Mouse (Mus musculus) heart, adult 9 months (tissue): ENCODE measurements around the gene Prkg1.

Experiments
- DNase-seq, 2 experiments: peaks; one replicate each; pipeline ENCODE4 v3.0.0; 2022; ENCODE audit warnings: low spot score in 2 of 2

Prkg1 gene

DNA sequence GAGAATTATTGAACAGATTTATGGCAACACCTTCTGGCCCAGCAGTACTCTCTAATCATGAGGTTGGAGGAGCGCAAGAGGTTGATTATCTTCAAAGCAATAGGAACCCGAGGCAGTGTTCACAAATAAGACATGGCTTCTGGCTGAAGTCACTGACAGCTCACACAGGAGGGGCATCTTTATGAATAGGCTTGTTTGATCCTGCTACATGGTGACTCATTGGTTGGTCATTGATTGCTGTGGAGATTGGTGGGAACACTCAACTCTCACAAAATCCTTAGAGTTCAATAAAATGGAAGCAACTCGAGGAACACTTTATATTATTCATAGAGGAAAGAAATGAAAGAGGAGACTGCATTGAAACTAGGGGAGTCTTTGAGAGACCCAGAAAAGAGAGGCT is 322.5 kb downstream of the Prkg1 start:
- no peak for DNase-seq

DNA sequence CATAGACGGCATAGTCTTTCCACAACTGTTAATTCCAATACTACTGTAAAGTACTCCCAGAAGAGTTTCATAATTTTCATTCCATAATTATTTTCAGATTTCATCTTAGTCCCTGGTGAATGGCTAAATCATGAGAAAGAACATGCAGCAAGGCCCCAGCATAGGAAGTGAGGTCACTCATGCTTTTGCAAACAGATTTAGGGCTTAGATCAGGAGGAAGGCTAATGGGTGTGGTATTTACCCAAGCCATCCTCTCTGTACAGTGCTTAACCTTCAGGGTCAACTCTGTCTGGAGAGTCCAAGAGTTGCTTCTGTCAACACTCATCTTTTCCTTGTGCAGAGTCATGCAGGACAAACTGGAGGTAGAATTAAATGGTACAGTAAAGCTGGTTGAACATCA is 331.4 kb downstream of the Prkg1 start:
- DNase-seq: peak in 1 of 2 experiments; percentile 20

DNA sequence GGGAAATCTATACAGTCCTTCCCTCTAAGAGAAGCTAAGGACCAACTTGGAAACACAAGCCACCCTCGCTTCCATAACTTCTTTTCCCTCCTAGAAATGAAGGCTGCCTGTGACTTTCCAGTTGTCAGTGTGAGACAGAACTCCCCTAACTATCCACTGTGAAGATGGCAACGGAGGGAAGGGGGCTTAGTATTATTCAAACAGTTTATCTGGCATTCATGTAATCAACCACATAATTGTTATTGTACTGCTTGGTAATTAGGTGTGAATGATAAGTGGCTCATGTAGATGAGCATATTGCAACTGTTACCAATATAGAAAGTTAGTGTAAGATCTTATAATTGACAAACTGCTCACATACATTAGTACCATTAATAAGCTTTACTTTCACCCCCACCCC is 333.4 kb downstream of the Prkg1 start:
- no peak for DNase-seq

DNA sequence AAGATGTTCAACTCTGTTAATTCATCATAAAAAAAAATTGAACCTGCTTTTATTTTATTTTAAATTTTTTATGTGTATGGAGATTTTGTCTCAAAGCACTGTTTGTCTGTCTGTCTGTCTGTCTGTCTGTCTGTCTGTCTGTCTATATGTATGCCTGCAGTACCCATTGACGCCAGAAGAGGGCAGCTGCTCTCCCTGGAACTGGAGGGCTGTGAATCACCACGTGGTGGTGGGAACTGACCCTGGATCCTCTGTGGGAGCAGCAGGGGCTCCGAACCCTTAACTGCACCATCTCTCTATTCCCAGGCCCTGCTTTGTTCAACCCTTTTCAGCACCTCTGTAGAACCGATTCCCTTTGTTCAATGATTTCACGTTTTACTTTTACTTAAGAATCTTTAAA is 338.7 kb downstream of the Prkg1 start:
- no peak for DNase-seq

DNA sequence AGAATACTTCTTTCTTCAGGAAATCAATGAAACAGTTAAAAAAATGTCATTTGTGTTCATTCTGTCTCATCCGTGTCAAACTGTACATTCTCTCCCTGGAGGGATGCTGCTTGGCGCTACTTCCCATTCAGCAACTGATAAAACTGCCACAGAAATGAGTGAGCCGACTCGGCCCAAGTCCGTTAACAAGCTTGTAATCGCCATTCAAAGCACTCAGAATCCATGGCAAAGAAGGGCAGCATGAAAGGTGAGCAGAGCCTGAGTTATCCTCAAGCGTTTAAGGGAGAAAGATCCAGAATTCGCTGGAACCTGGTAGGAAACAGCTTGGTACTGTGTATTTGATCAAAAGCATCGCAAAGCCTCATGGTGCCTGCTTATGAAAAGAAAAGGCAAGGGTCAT is 339.6 kb downstream of the Prkg1 start:
- no peak for DNase-seq

DNA sequence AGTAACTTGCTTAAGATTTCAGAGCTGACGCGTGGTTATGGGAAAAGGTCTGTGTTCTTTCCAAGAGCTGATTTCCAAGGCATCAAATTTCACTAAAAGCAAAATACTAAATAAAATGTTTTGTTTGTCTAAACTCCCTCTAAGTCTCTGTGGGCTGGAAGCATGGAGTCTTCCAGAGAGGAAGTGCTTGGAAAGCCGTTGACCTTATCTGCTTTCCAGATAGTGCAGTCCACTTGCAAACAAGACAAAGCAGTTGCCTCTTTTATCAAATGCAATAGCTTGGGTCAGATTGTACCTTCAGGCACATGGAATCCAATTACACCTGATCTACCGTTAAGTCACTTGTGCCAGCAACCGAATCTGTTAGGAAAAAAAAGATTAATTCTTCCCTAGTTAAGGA is 340.5 kb downstream of the Prkg1 start:
- peak in 1 of 2 experiments; percentile 12 for DNase-seq

DNA sequence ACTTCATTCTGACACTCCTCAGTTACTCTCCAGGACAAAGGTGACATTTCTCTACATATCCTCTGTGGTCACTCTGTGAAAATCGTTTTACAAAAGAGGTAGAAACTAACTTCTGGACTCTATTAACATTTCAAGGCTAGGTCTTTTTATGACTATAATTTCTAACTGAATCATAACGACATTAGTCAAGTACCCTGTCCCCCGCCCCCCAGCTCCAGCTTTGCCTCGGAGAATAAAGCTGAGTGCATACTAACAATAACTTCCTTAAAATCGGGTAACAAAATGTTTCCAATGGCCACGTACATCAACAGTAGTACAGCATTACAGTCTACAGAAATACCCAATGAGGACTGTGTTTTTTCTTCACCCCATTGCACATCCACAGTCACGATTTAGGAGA is 351.3 kb downstream of the Prkg1 start:
- DNase-seq: no peak

DNA sequence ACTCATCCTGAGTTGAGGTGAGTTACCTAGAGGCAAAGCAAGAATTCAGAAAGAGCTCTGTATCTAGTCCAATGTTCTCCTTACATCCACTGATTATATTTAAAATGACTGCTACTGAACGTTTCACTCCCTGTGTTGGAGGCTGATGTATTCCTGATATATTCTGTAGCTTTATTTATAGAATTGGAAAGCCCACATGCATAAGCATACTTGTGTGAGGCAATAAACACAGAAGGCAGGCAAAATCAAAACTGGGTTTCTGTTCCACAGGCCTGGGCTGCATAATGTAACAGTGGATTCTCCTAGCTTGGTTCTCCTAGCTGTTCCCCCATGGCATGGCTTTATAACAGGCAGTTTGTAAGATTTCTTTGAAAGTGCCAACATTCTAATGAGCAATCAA is 368.7 kb downstream of the Prkg1 start:
- no peak for DNase-seq

DNA sequence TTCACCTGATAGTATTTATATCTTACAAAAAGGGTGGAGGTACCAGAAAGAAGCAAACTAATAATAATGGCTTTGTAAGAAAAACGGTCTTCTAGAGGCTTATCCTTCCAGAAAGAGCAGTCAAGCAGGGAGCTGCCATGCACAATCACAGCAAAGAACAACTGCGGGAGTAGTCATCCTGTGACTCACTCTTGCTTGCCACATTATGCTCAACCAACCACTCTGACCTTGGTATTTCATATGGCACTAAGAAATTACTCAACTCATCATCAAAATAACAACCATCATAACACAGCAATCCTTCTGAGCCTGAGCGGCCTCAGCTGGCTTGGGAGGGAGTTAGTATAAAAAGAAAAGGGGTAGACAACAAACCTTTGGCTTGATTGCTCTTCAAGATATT is 379.5 kb downstream of the Prkg1 start:
- DNase-seq: no peak

DNA sequence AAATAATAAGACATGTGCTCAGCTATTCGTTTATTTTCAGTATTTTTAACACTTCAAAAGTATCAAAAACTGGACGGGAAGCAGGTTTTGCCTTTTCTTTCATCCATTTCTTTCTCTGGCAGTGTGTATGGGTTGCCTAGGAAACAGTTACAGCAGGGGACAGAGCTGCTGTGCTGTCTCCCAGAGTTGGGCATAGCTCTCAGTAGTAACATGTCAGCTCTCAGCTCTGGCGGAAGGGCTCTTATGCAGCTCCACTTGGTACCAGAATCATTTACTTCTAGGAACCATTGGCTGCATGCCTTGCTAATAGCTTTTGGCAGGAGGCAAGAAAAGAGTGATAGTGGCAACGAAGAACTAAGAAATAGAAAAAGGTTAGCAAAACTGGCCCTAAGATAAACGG is 381.0 kb downstream of the Prkg1 start:
- DNase-seq: no peak

DNA sequence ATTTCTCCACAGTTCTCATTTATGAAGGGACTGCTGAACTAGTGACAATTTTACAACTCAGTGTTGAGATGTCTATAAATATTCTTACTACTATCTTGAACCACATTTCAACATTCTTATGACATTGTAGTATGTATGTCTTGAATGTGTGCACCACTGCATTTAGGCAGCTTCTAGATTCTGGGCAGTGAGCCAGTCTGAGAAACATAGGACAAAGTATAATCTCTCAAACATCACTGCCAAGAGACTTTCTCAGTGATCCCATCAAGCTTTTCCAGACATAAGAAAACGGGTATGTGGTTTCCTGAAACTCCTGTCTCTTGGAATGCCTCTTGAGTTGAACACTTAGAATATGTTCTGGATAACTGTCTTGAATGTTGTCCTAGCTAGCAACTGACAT is 394.7 kb downstream of the Prkg1 start:
- no peak for DNase-seq

DNA sequence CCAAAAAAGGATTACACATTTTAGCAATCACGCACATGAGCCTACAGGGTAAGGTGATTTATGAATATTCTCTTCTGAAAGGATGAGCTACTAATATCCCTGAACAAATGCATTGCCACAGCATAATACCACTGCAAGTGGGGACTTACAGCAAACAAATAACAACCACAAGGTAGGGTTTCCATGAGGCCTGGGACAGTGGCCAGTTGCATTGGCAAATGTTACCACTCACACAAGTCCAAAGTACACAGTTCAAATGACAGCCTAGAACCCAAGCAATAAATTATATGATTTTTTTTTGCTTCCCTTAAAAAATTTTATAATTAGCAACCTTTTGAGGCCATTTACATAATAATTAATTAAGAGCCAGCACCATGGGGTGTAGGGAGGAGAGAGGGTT is 395.7 kb downstream of the Prkg1 start:
- DNase-seq: no peak

DNA sequence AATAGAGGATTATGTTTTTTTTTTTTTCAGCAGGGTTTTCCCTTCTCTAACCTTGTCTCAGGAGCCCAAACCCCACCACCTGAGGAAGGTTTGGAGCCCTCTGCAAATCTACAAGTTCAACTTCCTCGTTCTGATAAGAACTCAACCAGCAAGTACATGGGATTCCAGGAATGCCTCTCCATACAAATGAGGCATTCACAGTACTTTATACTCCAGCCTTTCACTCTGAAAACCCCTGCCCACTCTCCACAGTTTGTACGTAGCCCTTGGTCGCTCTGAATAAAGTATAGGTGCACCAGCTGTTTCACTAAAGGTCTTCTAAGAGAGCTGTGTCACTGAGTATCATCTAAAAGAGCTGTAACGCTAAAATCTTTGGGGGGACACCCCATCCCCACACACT is 402.8 kb downstream of the Prkg1 start:
- DNase-seq: no peak

DNA sequence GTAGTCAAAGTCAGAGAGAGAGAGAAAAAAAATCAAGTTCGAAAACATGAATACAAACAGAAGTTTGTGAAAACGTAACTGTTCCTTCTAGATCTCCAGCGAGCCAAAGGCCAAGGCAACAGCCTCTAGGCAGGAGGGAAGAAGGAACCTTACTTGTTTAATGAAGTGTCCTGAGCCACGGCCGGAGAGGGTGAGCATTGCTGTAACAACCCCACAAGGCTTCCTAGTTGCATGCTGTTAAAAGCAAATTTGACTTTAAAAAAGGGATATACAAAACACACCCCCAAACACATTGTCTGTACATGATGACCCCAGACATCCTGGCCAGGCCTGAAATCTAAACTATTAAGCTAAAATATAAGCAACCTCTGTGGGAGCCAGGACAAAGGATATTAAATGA is 403.3 kb downstream of the Prkg1 start:
- no peak for DNase-seq

DNA sequence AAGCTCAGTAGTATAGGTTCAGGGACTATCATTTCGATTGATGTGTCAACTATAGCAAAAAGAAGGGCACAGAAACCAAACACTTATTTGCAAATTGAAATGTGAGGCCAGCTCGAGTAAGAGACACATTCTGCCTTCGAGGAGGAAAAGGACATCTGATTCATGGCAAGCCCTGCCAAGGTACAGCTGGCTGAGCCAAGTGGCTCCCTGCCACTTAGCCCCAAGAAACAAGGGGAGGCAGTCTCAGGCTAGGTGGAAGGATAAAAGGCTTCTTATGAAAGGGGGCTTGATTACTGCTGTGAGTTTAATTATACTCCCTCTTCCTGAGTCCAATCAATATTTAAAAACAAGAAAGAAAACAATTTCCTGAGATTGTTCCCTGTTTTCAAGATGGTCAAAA is 403.7 kb downstream of the Prkg1 start:
- DNase-seq: peak; percentile 13 to 37

DNA sequence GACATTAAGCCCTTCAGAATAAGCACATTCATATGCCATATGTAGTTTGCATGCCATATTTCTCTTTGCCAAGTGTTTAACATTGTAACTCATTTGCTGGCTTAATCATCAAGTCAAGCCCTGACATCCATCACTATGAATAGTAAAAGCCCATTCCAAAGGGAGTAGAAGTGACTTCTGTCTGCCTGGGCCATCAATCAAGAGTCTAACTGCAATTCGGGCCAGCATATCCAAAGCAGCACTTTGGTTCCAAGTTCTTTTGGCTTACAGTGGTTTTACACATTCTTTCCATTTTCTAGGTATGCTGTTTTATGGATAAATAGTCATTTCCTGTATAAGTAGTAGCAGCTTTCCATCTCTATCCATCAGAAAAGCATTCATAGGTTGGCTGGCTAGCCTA is 409.9 kb downstream of the Prkg1 start:
- DNase-seq: no peak

DNA sequence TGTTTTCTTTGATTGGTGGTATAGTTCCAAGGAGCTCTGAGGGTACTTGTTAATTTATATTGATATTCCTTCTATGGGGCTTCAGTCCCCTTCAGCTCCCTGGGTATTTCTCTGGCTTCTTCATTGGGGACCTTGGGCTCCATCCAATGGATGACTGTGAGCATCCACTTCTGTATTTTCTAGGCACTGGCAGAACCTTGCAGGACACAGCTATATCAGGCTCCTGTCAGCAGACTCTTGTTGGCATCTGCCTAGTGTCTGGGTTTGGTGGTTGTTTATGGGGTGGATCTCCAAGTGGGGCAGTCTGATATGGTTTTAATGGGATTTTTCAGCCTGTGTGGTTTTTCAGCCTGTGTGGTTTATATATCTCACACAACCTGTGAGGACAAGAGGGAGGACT is 412.0 kb downstream of the Prkg1 start:
- DNase-seq: peak; percentile 7 to 24

DNA sequence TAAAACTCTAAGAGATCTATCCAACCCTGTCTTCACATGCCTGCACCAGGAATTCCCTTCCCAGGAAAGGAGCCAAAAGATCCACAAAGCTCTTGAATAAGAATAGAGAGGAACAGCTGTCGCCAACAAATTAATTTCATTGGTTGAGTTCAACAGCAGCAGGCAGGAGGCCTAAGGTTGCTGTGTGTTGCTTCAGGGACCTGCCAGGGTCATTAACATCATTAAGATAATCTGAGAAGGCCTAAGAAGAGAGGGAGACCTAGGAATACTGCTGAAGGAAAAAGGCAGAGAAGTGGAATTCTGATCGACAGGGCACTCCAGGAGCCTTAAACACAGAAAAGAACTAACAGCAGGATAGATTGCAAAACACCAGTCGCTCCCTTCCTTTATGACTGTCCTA is 413.0 kb downstream of the Prkg1 start:
- DNase-seq: no peak

DNA sequence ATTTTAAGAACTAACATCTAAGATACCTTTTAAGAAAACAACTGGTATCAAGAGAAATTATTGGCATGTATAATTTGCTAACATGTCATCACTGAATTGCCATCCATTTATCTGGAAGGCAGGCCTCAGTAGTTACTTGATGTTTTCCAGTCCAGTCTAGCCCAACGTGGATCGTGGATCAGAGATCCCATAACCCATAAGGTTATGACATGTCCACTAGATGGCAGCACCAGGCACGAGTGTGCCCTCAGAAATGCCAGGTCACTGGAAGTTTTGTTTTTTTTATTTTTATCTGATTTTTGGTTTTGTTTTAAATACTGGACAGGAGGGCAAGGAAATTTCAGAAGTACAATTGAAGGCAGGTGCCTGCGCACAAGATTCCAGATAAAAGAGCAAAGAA is 422.7 kb downstream of the Prkg1 start:
- DNase-seq: peak in 1 of 2 experiments; percentile 18

DNA sequence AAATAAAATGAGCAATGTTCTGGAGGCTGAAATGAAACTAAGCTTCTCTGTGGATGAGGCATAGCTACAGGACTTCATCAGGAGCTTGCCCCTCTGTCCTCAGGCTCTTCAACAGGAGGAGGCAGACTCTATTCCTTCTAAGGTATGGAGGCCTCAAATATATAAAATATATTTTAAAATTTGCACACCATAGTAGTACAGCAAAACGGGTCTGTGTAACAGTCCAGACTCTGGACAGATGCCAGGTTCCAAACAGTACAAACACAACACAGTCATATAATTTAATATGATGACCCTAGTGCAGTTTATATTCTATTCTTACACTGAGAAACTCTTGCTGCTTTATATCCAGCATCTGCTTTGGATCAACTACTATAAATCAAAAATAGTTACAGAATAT is 423.9 kb downstream of the Prkg1 start:
- no peak for DNase-seq

DNA sequence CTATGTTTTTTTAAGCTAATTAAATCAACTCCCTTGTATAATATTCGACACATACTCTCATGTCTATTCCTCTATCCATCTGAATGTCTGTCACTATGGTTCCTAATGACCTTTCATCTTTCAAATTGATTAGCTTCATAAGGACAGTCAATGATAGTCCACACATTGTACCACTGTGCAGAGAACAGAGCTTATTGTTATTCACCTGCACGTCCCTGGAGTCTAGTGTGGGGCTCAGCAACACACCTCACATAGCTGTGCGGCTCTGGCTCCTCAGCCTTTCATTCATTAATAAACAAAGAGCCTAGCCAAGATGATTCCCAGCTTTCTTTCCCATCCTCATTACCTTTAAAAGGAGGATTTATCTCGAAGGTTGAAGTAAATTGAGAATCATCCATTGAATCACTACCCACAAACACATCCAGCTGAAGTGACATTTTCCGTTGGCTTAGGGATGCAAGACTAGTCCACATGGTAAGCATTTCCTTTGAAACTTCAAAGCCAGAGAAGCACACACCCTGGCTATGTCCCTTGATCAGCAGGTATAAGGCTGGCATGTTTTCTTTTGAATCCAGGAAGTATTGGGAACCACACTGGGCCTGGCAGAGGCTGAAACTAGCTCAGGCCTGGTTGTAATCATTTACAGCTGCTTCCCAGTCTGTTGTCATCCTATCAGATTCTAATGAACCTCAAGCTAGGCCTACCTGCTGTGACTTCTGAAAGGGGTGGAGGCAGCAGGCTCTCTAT is 426.3 kb downstream of the Prkg1 start:
- no peak for DNase-seq

DNA sequence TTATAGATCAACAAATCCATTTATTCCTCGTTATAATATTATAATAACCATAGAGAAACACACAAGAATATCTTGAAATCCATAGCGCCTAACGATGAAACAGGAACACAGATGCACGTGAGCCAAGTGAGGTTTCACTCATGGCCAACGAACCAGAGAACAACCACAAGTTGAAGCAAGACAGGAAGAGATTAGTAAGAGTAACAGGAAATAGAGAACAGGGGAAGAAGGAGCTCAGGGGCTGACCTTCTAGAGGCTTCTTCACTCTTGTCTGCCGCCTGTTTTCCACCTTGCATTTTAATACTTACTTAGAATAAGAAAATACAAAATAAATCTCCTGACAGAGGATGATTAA is 427.0 kb downstream of the Prkg1 start:
- DNase-seq: no peak

DNA sequence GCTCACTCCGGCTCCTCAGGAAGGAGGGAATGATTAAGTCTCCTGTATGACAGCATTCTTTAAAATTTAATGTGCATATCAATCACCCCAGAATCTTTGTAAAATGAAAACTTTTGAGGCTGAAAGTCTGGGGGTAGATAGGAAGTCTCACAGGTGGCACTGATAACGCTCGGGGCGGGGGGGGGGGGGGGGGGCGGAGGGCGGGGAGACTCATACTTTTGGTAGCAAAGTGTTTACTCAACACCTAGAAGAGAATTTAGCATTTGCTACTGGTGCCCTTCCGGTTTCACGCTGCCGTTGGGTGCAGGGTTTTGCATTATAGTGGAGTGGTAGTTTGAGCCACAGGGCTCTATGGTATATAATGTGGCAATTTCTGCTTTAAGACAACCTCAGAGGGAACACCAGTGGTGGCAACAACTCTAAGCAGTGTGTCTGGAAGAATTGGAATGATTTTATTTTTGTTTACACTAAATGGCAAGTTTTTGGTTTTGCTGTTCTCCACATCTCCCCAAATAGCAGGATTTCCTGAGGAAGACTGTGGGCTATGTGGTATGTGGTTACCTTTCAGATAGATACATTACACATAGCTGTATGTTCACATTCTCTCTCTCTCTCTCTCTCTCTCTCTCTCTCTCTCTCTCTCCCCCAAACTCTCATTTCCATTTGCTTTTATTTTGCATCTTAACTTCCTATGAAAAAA is 427.5 kb downstream of the Prkg1 start:
- DNase-seq: no peak

DNA sequence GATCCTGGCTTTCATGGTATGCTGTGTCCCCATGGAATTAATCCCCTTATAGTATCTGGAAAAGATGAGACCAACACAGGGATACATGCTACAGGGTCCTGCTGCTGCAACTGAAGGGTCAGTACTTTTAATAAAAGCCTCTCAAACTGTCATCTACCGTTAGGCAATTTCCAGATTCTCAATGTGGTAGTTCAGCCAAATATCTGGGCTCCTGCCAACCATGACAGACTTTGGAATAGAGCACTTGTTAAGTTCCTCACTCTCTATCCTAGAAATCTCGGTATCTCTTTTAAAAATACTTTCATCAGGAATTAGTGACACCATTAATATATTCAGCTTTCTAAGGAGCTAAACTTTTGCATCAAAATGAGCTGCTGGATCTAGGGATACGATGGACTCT is 428.5 kb downstream of the Prkg1 start:
- no peak for DNase-seq
